Mouse (Mus musculus) frontal cortex, postnatal 36 days (tissue): ENCODE data around the gene Nkx2-4.

Experiments
- DNase-seq, 2 experiments: peaks; one replicate each; pipeline ENCODE4 v3.0.0; 2022; ENCODE audit warnings: low spot score in 2 of 2

Nkx2-4 gene

DNA sequence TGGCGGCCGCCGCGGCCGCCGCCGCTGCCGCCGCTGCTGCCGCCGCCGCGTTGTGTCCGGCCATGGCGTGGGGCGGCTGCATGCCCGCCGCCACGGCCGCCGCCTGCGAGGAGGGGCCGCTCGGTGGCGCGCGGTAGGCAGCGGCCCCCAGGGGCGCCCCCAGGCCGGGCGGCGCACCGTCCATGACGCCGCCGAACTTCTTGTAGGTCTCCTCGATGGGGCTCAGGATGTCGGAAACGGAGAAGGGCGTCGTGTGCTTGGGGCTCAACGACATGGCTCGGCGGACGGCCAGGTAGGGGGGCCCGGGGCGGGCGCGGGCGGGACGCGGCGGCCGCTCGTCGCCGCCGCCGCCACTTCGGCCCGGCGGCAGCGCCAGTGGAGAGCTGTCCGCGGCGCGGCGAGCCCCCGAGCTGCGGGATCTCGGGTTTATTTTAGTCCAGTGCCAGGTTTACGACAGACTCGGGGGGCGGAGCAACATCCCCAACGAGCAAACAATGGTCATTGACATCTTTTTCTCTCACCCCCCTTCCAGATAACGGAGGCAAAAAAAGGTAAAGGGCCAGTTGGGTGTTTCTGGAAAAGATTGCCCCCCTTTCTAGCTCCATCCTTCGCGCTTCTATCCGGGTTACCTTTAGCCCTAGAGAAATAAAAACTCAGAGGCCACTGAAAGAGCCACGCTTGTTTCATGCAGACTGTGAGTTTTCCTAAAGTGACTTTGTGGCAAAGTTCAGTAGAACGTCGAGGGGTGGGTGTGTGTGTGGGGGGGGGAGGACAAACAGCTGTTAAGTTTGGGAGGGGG, at the start of gene Nkx2-4:
Gene Nkx2-4, minus strand, starts transcription at position 374 of the 799 bp plus-strand sequence.
- DNase-seq = no peak

DNA sequence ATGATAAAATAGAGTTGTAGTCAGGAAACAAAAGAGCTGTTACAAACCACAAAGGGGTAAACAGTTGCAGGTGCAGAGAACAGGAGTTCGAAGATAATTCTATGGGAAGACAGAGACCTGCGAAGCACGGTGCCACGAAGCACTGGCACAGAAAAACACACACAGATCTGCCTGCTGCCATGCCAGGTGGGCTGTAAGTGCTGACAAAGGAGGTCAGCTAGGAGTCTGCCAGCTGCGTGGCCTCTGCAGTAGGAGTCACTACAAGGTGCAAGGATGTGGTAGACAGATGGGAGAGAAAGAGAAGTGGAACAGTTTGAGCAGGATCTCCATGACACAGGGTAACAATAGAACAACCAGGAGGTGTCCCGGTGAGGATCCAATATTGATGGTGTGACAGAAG, 42.1 kb upstream of the Nkx2-4 start:
- DNase-seq = no peak

DNA sequence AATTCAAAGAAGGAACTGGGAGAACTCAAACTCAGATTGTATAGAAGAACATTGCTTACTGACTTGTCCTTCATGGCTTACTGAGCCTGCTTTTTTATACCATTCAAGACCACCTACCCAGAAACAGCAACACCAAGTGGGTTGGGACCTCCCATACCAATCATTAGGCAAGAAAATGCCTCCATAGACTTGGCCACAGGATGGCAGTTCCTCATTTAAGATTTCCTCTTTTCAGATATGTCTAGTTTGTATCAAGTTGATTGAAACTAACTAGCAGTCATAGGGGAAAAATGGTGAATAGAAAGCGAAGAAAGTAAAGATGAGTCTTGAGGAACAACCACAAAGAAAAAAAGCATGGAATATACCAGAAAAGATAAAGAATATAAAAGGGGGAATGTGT, 34.5 kb upstream of the Nkx2-4 start:
- no peak for DNase-seq

DNA sequence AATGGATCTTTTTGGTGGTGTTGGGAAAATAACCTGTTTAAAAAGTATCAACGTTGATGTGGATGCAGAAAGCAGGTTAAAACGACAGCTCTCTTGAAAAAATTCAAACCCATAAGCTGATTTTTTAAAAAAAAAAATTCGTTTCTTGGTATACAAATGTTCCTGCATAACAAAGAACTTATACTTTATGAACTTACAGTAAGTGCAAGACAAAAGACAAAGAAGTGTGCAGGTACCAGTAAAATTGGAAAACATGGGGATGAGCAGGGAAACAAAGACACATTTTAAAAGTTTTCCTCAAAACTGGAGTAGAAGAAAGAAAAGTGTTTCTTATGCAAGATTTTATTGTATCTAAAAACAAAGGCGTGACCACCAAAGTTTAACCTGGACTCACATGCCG, 1.2 kb upstream of the Nkx2-4 start:
- DNase-seq = no peak

DNA sequence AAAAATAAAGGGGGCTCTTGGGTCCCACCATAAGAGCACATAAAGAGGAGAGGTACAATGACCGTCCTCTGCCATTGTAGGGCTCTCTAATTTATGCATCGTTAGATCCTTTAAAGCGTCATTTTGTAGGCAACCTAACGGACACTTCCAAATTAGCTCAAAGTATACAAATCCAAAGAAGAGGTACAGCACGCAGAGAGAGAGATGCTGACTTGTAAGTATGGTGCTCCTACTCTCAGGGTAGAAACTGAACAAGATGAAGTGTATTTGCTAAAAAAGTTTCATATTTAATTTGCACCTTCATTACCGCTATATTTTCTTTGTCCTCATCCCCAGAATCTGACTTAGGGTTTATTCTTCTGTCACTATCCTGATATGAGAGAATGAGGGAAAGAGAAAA, 692 bp upstream of the Nkx2-4 start:
- DNase-seq = no peak

DNA sequence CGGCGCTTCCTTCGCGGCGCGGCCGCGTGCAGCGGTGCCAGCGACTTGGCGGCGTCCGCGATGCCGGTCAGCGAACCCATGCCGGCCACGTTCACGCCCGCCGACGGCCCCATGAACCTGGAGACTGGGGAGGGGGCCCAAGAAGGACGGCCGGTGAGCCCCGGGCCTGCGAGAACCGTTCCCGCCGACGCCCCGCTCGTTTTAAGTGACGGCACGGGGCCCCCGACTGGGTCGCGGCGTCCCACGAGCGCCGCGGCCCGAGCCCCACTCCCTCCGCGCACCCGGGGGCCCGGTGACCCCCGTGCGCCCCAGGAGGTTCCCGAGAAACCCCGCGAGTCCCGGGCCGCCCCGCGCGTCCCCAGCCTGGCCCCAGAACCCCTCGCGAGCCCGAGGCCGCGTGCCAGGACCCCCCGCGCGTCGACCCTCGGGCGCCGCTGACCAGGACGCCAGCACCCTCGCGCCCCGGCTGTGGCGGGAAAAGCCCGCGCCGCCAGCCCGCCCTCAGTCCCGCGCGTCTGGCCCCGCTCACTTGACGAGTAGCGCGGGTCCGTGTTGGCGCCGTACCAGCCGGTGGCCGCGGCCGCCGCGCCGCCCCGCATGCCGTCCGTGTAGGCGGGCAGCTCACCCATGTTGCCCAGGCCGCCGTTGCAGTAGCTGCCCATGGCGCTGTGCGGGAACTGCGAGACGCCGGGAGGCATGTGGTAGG, 726 bp downstream of the Nkx2-4 start:
- no peak for DNase-seq

DNA sequence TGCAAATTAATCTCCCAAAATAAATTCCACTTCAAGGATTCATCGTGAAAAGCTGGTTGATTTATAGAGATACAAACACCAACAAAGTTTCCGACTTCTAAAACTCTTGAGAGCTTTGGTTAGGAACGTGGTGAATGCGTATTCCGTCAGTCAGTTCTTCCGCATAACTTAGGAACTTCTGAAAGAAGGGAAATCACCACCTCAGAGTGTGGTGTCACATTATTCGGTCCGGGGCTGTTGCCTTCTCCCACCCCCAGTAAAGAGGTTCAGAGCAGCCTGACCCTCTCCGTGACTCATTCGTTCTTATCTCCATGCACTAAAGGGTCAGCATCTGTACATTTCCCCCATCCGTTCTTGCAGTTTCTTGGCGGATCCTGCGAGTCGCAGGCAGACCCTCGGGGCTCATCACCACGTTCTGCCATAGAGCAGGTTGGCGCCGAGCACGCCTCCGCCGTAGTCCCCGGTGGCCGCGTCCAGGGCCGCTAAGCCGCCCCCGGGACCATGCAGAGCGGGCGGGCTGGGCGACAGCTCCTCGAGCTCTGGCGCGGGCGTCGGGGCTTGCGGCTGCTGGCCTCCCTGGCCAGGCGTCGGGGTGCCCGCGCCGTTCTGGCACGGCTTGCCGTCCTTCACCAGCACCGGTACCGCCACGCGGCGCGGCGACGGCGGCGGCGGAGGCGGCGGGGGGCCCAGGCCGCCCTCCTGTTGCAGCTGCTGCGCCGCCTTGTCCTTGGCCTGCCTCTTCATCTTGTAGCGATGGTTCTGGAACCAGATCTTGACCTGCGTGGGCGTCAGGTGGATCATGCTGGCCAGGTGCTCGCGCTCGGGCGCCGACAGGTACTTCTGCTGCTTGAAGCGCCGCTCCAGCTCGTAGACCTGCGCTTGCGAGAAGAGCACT, 1.5 kb downstream of the Nkx2-4 start:
- DNase-seq = peak in 1 of 2 experiments; percentile 24

DNA sequence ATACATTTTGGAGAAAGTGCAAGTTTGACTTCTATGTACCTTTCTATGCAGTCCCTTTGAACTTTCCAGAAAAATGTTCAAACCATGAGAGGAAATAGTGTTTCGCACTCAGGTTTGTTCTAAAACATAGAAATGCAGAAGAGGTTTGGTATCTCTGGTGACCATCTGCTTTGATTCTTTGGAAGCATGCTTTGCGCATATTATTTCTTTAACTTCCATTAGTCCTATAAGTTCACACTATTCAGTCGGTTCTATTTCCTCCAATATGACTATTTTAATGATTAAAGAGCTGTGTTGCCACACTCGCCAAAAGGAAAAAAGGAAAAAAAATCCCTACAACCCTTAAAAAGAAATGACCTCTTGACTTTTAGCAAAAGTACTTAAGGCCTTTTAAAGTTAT, 2.9 kb downstream of the Nkx2-4 start:
- DNase-seq = no peak

DNA sequence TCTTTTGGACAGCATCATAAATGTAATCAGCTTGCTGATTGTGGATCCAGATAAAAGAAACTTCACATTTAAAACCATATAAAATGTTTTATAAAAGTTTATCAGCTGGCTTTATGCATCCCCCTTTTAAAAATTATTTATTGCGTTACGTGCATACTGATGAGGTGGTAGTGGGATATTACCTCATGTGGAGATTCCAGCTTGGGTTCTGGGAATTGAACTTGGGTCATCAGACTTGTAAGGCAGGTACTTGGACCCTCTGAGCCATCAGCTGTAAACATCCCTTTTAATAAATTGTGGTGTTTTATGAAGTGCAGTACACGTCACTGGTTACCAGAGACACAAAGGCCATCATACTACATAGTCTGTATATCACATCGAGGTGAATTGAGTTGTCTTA, 10.8 kb downstream of the Nkx2-4 start:
- DNase-seq = no peak

DNA sequence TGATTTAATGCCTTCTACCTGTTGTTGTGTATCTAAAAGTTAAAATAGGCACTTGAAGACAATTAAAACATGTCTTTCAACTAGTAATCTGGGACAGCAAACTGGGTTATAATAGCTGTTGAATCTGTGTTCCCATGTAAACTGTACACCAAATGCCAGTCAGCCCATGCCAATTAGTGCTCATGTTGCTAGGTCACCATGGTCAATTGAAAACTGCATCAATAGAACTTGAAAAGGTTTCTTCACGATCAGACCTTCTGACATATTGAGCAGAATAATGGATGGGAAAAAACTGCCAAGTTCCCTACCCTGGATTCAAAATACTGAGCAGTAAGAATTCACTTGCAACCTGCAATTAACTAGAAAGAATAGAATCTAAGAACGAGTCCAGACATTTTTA, 11.3 kb downstream of the Nkx2-4 start:
- DNase-seq = no peak

DNA sequence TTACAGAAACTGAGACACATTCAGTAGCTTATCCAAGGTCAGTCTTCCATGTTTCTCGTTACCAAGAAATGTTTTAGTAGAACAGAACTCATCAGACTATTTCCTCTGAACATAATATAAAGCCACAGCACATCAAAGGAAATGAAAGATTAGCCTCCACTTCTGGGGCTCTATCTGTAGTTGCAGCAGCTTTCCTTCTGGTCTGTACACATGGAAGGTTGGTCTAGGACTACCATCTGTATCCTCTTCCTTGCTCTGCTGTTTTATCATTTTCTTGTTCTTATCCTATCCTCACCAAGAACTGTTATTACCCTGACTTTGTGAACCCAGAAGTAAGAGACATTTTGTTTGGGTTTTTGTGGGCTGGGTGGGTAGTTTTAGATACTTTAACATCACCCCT, 14.9 kb downstream of the Nkx2-4 start:
- DNase-seq = no peak

DNA sequence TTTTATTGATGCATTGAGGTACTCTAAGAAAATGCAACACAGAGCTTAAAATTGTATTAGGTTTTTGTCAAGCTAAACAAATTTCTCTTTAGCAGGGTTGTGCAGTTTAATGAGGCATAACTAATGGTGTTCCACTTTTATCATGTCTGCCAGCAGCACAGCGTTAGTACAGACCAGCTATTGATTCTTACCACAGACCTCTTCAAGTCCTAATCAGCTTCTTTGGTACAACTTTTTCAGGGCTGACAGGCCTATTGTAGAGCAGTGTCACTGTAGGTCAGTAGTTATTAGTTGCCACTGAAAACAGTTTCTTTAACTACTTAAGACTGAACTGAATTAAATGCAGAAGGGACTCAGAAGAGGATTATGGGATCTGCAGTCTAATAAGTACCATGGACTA, 16.2 kb downstream of the Nkx2-4 start:
- DNase-seq = no peak

DNA sequence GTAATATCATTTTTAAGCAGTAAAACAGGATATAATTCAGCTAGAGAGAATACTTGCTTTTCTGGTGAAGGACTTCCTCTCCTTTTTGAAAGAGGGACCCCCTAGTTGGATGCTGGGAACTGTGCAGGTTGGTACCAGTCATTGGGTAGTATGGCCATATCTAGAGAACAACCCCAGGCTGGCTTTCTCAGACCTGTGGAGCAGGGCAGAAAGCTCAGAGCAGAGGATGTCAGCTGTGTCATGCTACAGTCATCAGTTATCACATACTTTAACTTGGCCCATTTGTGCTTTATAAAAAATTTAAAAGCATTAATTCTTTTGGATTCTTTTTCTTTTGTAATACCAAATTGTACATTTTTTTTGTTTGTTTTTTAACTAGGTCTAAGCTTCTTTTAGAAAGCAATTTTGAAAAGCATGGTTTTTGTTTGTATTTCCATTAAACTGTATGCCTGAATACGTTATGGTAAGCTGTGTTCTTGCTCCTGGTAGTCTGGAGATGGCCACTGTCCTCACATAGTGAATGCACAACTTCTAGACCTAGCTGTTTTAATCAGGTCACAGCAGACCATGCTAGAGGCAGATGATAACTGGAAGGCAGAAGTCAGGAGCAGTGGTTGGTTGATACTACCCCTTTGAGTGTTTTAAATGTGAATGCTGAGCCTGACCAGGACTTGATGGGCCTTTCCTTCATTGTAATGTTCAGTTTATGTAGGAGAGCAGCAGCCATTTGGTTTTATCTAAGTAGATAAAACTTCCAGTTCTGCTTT, 17.6 kb downstream of the Nkx2-4 start:
- no peak for DNase-seq

DNA sequence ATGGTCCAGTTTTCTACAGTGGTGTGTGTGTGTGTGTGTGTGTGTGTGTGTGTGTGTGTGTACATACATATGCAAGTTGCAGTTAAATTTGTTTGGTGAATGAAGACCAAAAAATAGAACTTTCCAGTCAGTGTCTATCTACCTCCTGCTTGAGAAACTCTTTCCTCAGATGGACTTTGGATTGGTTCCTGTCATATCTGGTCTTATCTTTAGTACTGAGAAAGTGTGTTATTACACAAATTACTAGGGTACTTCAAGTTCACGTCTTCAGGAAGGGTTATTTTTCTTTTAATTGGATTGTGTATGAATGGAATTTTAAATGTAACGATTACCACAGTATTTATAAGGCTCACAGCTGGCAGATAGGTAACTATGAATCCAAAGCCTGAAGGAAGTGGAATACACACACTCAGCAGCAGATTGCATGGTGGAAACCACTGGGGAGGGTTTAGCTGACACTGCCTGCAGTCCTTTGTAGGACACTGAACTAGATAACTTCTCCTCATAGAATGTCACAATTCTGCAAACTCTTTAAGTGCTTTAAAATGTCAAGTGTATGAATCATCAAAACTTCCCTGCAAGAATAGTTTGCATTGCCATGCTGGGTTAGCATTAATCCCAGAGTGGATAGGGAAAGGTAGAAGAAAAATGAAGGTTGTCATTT, 31.9 kb downstream of the Nkx2-4 start:
- DNase-seq = no peak

DNA sequence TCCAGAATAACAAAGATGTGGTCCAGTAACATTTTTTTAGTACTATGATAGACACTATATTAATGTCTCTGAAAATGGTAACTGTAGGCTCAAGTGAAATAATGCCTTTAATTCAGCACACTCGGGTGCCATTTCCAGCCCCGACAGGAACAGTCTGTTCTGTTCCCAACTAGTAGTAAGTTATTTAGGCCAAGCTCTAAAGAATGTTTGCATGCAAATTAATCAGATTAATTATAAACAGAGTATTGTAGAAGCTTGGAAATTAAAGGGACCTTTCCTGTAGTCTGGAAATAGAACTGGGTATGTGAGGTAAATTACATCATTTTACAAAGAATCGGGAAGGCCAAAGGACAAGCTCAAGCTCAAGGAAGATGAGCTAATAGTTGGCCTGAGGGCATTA, 38.2 kb downstream of the Nkx2-4 start:
- no peak for DNase-seq

DNA sequence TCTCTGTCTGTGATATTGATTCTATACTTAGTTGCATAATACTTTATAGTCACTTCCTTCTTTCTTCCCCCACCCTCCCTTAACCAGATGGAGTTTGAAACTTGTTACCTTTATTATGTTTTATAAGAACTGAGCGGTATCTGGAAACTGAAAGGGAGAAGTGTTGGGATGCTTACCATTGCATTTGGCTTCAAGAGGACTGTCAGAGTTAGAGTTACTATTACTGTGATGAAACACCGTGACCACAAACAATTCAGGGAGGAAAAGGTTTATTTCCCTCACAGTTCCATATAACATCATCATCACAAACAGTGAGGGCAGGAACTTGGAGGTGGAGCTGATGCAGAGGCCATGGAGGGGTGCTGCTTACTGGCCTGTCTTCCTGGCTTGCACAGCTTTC, 49.4 kb downstream of the Nkx2-4 start:
- no peak for DNase-seq
